Mouse (Mus musculus): ENCODE results near the gene Vpreb1. TPM values are rescaled to one million over a fixed set of nuclear protein-coding genes. Genes with fewer than 3 reads are reported as not detected.

Gene Vpreb1
- 1 to 10 TPM; 1.2 to 1.8 TPM for polyA plus RNA-seq (2017; shearing (Covaris generic))

DNA sequence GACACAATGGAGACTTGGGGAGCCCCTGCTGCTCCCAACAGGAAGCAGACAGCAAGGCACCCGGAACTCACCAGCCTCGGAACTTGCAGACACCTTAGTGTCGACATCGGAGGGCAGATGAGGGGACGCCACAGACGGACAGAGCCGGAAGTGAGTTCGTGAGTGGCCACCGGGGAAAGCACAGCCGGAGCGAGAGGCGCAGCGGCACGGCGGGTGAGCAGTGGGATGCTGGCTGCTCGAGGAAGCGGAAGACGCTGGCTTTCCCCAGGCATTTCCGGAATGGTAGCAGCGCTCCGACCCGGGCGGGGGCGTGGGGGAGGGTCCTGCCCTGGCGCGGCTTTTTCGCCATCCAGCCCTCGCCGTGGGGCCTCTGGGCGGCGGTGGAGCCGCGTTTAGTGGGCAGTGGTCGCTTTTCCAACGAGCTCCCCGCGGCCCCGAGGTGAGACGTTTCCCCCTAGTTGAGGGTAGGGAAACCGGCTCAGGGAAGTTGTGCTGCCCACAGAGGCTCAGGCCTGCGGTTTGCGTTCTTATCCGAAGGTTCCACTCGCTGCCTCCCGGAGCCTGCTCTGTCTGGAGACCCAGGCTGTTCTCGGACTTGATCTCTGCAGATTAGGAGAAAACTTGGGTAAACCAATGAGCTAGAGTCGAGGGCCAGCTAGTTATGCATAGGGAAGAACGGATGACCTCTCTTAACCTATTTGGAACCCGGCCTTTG lies at the start of gene Vpreb1, which contains the start of gene Top3b:
Vpreb1 (minus strand) TSS at position 227 of the 715 bp plus-strand sequence.
Top3b (plus strand) TSS at position 120 of the 715 bp plus-strand sequence.

DNA sequence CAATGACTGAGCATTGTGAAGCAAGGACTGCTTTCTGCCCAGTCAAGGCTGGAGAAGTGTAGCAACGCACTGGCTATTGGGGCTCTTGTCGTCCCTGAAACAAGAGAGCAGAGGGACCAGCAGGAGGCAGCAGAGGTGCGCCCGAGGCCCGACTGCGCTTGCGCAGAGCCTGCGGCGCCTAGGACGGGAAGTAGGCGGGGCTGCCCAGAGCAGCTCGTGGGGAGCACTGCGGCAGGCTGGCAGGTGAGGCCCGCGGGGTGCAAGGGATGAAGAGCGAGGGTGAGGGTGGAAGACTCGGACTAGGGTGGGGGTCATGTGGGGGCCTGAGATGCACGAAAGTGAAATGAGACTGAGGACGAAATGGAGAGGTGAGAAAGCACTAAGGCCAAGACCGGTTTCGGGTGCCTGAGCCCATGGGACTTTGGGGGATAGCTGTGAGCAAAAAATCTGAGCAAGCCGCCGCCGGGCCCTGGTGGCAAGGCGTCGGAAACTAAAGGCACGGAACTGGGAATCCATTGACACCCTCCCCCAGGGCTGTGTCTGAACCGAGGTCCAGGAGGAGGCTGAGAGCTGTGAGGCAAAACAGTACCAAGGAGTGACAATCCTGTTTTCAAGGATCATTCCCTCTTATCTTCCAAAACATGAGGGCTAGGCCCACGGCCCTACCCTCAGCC lies 25.9 kb upstream of the Vpreb1 start, which contains the start of gene Ppm1f:
Ppm1f (plus strand) TSS at position 88 of the 674 bp plus-strand sequence.

DNA sequence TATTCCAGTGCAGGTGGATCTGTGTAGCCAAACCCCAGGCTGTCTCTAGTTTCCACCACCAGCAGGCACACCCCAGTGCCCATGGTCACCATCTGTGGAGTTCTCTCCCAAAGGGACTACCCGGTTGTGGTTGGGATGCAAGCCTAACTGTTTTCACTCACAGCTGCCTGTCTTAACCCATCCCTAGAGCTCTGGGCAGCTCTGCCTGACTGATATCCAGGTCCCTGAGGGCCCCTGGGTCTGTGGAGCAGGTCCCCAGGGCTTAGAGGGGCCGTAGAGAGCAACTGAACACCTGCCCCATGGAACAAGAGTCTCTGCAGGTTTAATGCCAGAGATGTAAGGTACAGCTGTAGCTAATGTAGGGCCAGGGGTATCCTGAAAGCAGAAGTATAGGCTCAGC lies 6.7 kb downstream of the Vpreb1 start, which contains the start of gene Igll1:
Igll1 (minus strand) TSS at position 8 of the 400 bp plus-strand sequence.

DNA sequence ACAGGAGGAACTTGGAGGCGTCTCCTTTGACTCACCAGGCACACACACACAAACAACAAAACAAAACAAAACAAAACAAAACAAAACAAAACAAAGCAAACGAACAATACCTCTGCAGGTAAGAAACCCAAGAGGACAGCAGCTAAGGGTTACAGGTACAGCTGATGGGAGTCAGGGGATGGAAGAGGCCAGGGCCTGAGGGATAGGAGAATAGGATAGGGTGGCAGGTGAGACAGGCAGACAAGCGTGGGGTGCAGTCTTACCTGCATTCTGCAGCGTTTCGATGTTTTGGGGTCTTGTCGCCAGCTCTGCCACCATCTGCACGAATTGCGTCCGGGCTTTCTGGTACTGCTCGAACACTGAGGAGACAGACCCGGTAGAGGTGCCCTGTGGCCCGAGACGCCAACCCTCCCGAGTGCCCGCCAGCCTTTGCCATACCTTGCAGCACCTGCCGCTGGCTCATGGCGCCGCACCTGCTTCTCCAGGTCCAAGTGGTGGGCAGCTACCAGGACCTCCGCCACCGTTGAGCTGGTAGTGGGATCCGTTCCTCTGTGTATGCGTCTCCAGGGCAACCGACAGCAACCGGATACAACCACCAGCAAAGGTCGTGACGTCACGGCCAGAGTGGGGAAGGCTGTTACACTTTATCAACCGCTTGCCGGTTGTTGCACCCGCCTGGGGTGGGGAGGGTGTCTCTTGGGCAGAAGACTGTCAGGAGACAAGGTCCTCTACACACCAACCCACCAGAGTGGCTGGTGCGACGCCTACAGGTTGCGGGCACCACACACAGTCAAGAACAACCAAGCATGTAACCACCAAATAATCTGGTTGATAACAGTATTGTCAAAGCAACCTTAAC lies 41.7 kb downstream of the Vpreb1 start, which contains the start of gene Spag6l:
Spag6l (minus strand) TSS at position 700 of the 859 bp plus-strand sequence.

Other genes starting within 250 kb of the Vpreb1 start
- not detected for gene Olfr19, start 194.4 kb downstream of the Vpreb1 start, polyA plus RNA-seq (2017; shearing (Covaris generic))
- 1 to 10 TPM in 1 of 2 experiments, not detected in 1; 2.0 TPM for gene Spag6l, start 41.4 kb downstream of the Vpreb1 start, polyA plus RNA-seq (2017; shearing (Covaris generic))
- under 1 TPM; 0.64 to 0.81 TPM for gene Igll1, start 6.9 kb downstream of the Vpreb1 start, polyA plus RNA-seq (2017; shearing (Covaris generic))
- gene Top3b, start 107 bp downstream of the Vpreb1 start, polyA plus RNA-seq (2017; shearing (Covaris generic)): 100 to 1,000 TPM in 1 of 2 experiments, 10 to 100 TPM in 1; 99.8 to 110 TPM
- gene Ppm1f, start 25.6 kb upstream of the Vpreb1 start, polyA plus RNA-seq (2017; shearing (Covaris generic)): 10 to 100 TPM; 14.3 to 32.9 TPM
- 100 to 1,000 TPM; 173 to 203 TPM for gene Mapk1, start 112.5 kb upstream of the Vpreb1 start, polyA plus RNA-seq (2017; shearing (Covaris generic))
- gene Ypel1, start 198.9 kb upstream of the Vpreb1 start, polyA plus RNA-seq (2017; shearing (Covaris generic)): 10 to 100 TPM in 1 of 2 experiments, 1 to 10 TPM in 1; 3.4 to 10.1 TPM
- 100 to 1,000 TPM; 210 to 226 TPM for gene Ppil2, start 240.4 kb upstream of the Vpreb1 start, polyA plus RNA-seq (2017; shearing (Covaris generic))

Data from inflammation-experienced regulatory T-cells (primary cell).